ENCODE assay signal across 10 mouse cellular contexts in the genomic region with DNA sequence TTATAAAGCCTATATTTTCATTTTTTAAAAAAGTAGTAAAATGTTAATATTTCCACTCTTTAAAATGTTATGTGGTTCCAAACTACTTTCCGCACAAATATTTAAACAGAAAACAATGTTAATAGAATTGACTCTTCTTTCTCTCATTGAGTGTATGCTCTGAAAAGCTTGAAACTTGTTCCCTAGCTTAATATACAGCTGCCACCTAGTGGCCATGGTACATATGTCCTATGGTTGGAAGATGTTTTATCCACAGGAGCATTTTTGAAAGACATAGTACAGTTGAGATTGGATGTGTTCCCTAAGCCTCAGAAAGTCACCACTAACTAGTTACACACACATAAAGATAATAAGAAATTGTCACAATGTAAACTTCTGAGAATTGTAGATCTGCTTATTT. TPM values are rescaled to one million over a fixed set of nuclear protein-coding genes. Genes with fewer than 3 reads are reported as not detected.
DNase-seq lines count a peak whose midpoint lies in the region; ATAC-seq lines count a peak whose summit lies in the region.
"Had no signal": no experiment of that assay in that cellular context is flagged by ENCODE, and none has a peak within 500 bp of the region (broad histone marks: within the 10 kb centered on the region; RNA-seq: fewer than 3 reads in every experiment).

No protein-coding gene starts in this region.

- H3K4me3 ChIP-seq in limb, embryonic 11.5 days (ENCODE audit: low read depth, low read length) = no peak overlapping the region

- no peak overlapping the region for H3K4me2 ChIP-seq in limb, embryonic 11.5 days (ENCODE audit: low read depth, severe bottlenecking)

- WGBS in limb, embryonic 11.5 days = 57% methylated on average over 1 of the region's 1 CpGs

- no peaks in the 10 kb centered on the region for H3K27me3 ChIP-seq in limb, embryonic 11.5 days (ENCODE audit: control insufficient read depth, insufficient read depth, low read length)

- ATAC-seq in CD4-positive, CD25-positive, alpha-beta regulatory T cell, adult 4 months = peak; percentile 62
- no peak for ATAC-seq in limb, embryonic 11.5 days (ENCODE audit: insufficient number of reproducible peaks, low FRiP score, low TSS enrichment, low read depth)
- no peak for ATAC-seq in erythroblast, adult 5-6 weeks (replicated peaks; ENCODE audit: low FRiP score, poor library complexity, severe bottlenecking)

- no peaks in the 10 kb centered on the region for H3K36me3 ChIP-seq in limb, embryonic 11.5 days (ENCODE audit: control insufficient read depth, insufficient read depth, low read length)

- H3K4me1 ChIP-seq in limb, embryonic 11.5 days (ENCODE audit: control insufficient read depth, insufficient read depth, low read length) = no peaks in the 10 kb centered on the region

- DNase-seq in adrenal gland, postnatal 10 days = peak; percentile 60
- no peak for DNase-seq in adrenal gland, postnatal 25 days
- DNase-seq in layer of hippocampus, adult 11-12 months (ENCODE audit: low spot score) = peak; percentile 40
- no peak for DNase-seq in layer of hippocampus, postnatal 36 days
- peak; percentile 84 for DNase-seq in embryo, embryonic 10.5 days (ENCODE audit: low spot score)
- peak; percentile 44 for DNase-seq in limb, embryonic 11.5 days (ENCODE audit: low spot score)

- no peak overlapping the region for H3K27ac ChIP-seq in limb, embryonic 11.5 days (replicated peaks; ENCODE audit: low read depth, low read length)

- no peak overlapping the region for H3K9ac ChIP-seq in limb, embryonic 11.5 days (ENCODE audit: low read length)

- H3K9me3 ChIP-seq in limb, embryonic 11.5 days (ENCODE audit: control insufficient read depth, low read length) = no peaks in the 10 kb centered on the region

RNA-seq across cellular contexts. Expression of a gene that starts 11.7 kb away (rescaled TPM):
- total RNA-seq in adrenal gland, postnatal 10 days (2021) = not detected
- not detected in 2 replicates for total RNA-seq in adrenal gland, postnatal 25 days (2021)
- total RNA-seq in layer of hippocampus, postnatal 36 days (2021) = not detected
- not detected for polyA plus RNA-seq in CD4-positive, CD25-positive, alpha-beta regulatory T cell, adult 4 months (2017; shearing (Covaris generic))
- polyA plus RNA-seq in limb, embryonic 11.5 days (2014; fragmentation: Nextera tagmentation; extraction: Ambion mirVana) = not detected in 2 replicates
- total RNA-seq in erythroblast, adult 5-6 weeks (2015; ENCODE audit: low replicate concordance) = not detected in 2 replicates
- total RNA-seq in erythroblast, adult 5-6 weeks (2017; ENCODE audit: low replicate concordance) = 0.70 TPM in 1 of 2 replicates, not detected in the other
- polyA plus RNA-seq: frontal cortex, adult 2 months; stomach, embryonic 14.5 days had no signal

RNA-seq across cellular contexts. Expression of a gene that starts 22.0 kb away (rescaled TPM):
- total RNA-seq in adrenal gland, postnatal 10 days (2021) = not detected
- not detected in 2 replicates for total RNA-seq in adrenal gland, postnatal 25 days (2021)
- total RNA-seq in layer of hippocampus, postnatal 36 days (2021) = under 1 TPM; 0.40 to 0.42 TPM
- not detected for polyA plus RNA-seq in CD4-positive, CD25-positive, alpha-beta regulatory T cell, adult 4 months (2017; shearing (Covaris generic))
- not detected in 2 replicates for polyA plus RNA-seq in limb, embryonic 11.5 days (2014; fragmentation: Nextera tagmentation; extraction: Ambion mirVana)
- total RNA-seq in erythroblast, adult 5-6 weeks (2015; ENCODE audit: low replicate concordance) = not detected in 2 replicates
- not detected in 2 replicates for total RNA-seq in erythroblast, adult 5-6 weeks (2017; ENCODE audit: low replicate concordance)
- polyA plus RNA-seq: stomach, embryonic 14.5 days had no signal

Comparison
In these comparisons a context has a peak if more than half of its experiments do, and no peak if none do; other contexts are left out.
1. DNase-seq: peak in adrenal gland, postnatal 10 days (single experiment), layer of hippocampus, adult 11-12 months (single experiment), embryo, embryonic 10.5 days (single experiment) and limb, embryonic 11.5 days (single experiment); none in adrenal gland, postnatal 25 days (single experiment) and layer of hippocampus, postnatal 36 days (0 of 2).